Mouse (Mus musculus): Measurements from ENCODE around the gene Tusc2.
"Not testable (repeated sequence)": the region's sequence is repeated elsewhere in the genome, so short reads cannot be mapped to it uniquely, and the experiment has no call there.

Tusc2 gene

DNA sequence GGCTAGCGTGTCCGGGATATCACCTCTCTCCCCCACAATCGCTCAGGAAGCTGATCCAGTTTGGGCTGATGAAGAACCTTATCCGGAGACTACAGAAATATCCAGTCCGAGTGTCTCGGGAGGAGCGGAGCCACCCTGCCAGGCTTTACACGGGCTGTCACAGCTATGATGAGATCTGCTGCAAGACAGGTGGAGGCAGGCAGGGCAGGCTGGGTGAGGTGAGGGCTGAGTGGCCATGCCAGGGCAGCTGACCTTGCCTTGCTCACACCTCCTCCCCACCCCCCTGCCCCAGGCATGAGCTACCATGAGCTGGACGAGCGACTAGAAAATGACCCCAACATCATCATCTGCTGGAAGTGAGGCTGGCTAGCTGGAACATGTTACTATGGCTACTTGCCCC lies 17.9 kb upstream of the Tusc2 start:
- no peak for DNase-seq (ENCODE audit: low spot score)

DNA sequence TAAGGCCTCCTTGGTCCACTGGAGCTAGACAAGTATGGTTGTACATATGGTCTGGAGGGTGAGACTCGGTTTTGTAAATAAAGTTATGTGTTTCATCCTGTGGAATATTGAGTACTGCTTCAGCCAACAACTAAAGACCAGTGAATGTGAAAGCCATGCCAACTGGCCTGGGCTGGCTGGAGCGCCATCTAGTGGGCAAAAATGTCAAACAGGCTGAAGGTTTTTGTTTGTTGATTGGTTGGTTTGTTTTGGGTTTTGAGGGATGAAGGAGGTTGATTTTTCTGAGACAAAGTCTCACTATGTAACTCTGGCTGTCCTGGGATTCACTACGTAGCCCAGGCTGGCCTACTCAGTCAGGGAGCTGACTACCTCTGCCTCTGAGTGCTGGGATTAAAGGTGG lies 17.5 kb upstream of the Tusc2 start:
- DNase-seq (ENCODE audit: low spot score), result peak; percentile 86

GRCm38 (mm10) chr9:107547026-107547425 lies 16.0 kb upstream of the Tusc2 start, which contains the start of gene Zmynd10:
TSS of gene Zmynd10 (plus strand) at chr9:107547298.
- DNase-seq (ENCODE audit: low spot score), result peak; percentile 98

- DNase-seq (ENCODE audit: low spot score), result no peak
Measured at GRCm38 (mm10) chr9:107547957-107548356, 15.1 kb upstream of the Tusc2 start.

- no peak for DNase-seq (ENCODE audit: low spot score)
Measured at GRCm38 (mm10) chr9:107548820-107549219, 14.2 kb upstream of the Tusc2 start.

DNA sequence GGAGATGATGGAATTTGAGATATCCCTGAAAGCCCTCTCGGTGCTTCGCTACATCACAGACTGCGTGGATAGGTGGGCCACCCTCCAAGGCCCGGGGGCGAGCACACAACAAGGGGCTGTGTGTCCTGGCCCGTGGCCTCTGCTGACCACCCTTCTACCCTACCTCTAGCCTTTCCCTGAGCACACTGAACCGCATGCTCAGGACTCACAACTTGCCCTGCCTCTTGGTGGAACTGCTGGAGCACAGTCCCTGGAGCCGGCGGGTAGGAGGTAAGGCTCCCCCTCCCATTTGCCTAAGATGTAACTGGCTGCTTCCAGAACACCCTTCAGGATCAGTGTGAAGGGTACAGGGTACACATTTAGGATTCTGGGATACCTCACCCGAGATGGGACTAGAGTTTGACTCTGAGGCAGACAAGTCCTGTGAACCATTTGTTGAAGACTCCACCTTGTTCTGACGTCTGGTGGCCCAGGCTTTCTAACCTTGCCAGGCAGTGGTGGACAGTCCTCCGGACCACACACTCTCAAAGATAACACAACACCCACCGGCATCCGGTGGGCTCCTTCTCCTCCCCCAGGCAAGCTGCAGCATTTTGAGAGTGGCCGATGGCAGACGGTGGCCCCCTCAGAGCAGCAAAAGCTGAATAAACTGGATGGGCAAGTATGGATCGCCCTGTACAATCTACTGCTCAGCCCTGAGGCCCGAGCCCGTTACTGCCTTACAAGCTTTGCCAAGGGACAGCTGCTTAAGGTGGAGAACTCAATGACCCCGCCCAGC lies 13.6 kb upstream of the Tusc2 start:
- DNase-seq (ENCODE audit: low spot score), result no peak

GRCm38 (mm10) chr9:107550491-107551116 lies 12.5 kb upstream of the Tusc2 start:
- DNase-seq (ENCODE audit: low spot score), result no peak

DNA sequence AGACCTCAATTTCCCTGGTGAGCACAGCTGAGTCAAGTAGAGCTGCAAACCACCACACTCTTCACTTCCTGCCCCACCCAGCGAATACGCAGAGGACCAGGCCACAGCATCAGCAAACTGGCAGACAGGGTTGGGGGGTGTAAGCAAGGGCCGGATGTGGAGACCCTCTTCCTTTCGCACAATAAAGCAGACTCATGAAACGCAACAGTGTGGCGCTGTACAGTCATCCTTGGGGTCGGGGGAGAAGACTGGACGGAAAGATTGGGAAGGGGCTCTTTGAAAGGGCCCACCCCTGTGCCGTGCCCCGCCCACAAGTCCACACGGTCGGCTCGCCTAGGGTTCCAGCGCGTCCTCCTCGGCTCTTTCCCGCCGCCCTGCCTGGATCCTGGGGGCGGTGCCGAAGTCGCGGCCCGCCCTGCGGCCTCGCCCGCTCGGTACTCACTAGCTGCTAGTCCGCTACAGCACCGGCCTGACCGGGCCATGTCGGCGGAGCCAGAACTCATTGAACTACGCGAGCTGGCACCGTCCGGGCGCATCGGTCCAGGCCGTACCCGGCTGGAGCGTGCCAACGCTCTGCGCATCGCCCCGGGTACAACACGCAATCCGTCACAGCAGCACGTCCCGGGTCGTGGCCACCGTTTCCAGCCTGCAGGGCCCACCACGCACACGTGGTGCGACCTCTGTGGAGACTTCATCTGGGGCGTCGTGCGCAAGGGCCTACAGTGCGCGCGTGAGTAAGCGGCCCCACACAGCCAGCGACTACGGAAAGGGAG lies 11.8 kb upstream of the Tusc2 start, which contains the start of gene Rassf1:
Gene Rassf1, plus strand, starts transcription at position 439 of the 773 bp plus-strand sequence.
- DNase-seq (ENCODE audit: low spot score), result peak; percentile 77

DNA sequence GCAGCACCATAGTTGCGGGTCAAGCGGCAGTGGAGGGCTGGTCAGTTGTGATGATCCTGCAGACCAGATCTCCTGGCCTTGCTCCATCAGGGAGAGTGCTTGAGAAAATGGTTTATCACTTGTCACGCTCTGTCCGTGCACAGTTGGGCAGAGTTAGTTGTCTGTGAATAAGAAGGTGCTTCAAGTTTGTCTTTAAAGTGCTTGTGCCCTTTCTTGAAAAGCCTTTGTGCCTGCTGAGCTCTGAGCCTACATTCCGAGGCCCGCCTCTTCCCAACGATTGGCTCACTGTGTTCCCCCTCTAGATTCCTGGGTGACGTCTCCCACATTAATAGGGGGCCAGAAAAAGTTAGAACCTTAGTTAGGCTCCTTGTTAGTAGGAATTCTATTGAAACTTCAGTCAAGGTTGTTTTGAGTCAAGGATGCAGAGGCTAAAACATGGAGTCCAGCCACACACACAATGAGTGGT lies 11.1 kb upstream of the Tusc2 start:
- DNase-seq (ENCODE audit: low spot score), result peak; percentile 58

DNA sequence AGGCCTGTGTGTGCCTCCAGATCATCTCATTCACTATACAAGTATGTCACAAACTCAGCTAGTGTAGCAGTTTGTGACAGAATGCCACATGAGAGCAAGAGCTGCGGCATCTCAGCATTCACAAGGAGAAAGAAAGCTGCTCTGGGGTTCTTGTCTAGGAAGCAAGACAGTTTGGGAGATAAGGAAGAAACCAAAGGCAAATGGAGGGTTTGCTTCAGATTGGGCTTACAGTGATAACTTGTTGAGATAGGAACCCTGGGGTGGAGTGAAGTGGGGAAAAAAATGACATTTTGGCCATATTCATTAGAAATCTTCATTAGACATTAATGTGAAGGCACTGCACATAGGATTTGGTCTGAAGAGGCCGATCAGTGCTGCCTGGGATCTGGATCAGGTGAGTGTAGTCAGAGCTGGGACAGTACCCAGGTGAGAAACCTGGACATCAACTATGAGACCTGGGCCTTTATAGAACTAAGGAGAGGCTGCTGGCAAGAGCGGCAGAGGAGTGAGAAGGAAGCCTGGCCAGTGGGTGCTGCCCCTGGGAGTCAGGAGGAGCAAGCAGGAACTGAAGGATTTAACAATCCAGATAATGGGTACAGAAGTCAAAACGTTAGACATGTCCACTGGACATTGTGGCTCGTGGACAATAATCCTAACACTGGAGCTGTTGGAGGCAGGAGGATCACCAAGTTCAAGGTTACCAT lies 10.2 kb upstream of the Tusc2 start:
- no peak for DNase-seq (ENCODE audit: low spot score)

- DNase-seq (ENCODE audit: low spot score), result peak; percentile 46
Measured at GRCm38 (mm10) chr9:107553541-107554318, 9.3 kb upstream of the Tusc2 start.

GRCm38 (mm10) chr9:107554319-107554825 lies 8.7 kb upstream of the Tusc2 start:
- DNase-seq (ENCODE audit: low spot score), result peak; percentile 99

DNA sequence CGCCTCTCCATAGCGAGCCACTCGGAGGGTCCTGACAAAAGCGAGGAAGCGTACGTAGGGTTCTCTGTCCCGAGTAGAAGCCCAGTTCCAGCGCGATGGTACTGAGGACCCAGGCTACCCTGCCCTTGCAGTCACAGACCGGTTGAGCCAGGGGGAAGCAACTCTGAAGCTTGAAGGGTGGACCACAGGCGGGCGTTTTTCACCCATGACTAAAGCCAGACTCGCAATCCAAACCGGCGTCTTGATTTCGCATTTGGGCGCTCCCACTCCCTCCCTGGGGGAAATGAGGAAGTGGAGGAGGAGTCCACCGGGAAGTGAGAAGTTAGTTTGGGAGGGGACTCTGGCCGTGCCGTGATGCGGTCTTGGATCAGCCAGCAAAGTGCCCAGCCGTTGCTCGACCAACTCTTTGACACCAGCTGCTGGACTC lies 8.0 kb upstream of the Tusc2 start:
- peak; percentile 72 for DNase-seq (ENCODE audit: low spot score)

- no peak for DNase-seq (ENCODE audit: low spot score)
Measured at GRCm38 (mm10) chr9:107555701-107556100, 7.4 kb upstream of the Tusc2 start.

DNA sequence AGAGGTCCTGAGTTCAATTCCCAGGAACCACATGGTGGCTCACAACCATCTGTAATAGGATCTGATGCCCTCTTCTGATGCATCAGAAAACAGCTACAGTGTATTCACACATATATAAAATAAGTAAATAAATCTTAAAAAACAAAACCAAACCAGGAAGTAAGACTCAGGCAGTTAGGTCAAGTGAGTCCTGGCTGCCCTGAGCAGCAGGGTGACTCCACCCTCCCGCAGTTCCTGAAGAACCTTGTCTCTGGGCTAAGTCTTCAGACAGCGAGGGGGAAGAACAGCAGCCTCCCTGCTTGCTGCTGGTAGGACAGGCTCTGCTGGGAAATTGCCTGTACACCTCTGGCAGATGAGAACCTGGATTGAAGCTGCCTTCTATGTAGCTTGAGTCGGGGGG lies 6.7 kb upstream of the Tusc2 start:
- DNase-seq (ENCODE audit: low spot score), result no peak

DNA sequence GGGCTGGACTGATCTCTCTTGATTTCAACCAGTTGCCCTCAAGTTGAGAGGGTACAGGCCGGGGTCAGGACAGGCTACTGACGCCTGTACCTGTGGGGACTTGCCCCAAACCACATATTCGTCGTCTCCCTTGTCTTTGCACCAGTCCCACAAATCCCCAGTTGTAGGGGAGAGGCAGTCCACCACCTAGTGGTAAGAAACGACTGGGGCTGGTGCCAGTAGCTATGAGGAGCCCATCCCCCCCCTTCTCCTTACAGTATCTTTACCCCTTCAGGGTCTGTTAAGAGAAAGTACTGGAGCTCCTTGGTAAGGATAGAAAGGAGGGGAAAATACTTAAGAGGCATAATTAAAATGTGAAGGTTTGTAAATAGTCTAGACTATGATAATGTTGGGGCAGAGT lies 2.5 kb downstream of the Tusc2 start:
- not testable (repeated sequence) for DNase-seq (ENCODE audit: low spot score)

DNA sequence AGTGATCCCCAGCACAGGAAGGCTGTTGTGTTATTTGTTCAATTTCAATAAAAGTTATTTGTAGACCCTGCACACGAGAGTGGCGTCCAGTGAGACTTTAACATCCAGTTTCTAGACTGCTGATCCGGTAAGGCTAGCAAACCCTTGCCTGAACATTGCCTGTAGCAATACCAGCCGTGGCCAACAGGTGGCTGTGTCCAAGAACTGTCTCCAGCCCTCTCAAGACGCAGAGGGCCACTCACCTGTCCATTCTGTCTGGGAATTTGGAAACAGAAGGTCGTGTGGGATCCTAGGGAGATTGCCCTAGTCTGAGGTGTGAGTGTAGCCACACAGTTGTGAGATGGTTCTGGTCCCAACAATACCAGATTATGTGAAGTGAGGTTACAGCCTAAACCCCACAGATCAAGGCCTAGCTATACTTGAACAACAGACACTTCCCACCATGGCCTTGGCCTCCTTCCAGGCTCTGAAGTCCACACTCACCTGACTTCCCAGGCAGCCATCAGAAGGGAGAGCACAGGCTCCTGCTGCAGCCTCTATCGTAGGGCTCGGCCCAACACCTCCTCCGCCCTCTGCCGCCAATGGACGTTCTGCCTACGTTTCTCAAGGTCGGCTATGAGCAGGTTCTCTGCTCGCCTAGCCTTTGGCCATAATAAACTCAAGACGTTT lies 3.1 kb downstream of the Tusc2 start:
- peak; percentile 85 for DNase-seq (ENCODE audit: low spot score)

- no peak for DNase-seq (ENCODE audit: low spot score)
Measured at GRCm38 (mm10) chr9:107566855-107567254, 3.8 kb downstream of the Tusc2 start.

- peak; percentile 51 for DNase-seq (ENCODE audit: low spot score)
Measured at GRCm38 (mm10) chr9:107567702-107568319, 4.8 kb downstream of the Tusc2 start, which contains the start of gene Hyal2. TSS of gene Hyal2 (plus strand) at chr9:107567945.
